Mouse (Mus musculus) brain, embryonic 14.5 days (tissue): ENCODE measurements around the gene Gm17349.

Source experiments
- CTCF ChIP-seq: fragments of 200-500 bp; IDR thresholded peaks from 2 replicates; pipeline ENCODE4 v1.5.1; 2012; ENCODE audit warnings: inconsistent platforms, mild to moderate bottlenecking, moderate library complexity, borderline replicate concordance; ENCODE audit not compliant: insufficient read depth, insufficient read length; ENCODE audit errors: extremely low read depth
- POLR2A ChIP-seq: fragments of 200-500 bp; IDR thresholded peaks from 2 replicates; pipeline ENCODE4 v1.6.1; 2012; ENCODE audit warnings: mild to moderate bottlenecking, inconsistent platforms, borderline replicate concordance; ENCODE audit not compliant: poor library complexity, insufficient read depth, insufficient read length, severe bottlenecking; ENCODE audit errors: extremely low read depth

- no peak for TF ChIP-seq CTCF
- no peak for TF ChIP-seq POLR2A
Measured at GRCm38 (mm10) chr15:99713569-99713968, 8.3 kb upstream of the Gm17349 start.
